Mouse (Mus musculus) induced T-regulatory cell, adult 2 months (primary cell): ENCODE measurements at regions not wholly inside any gene's neighbourhood (a gene's known extent, or its start where the extent isn't known, plus 50 kb on each side); places are given as distances from the start of the nearest gene placed in this dataset.

Experiments used
- DNase-seq: peaks from one replicate; pipeline ENCODE4 v3.0.0-alpha.2; 2012; ENCODE audit warnings: low read depth

- no peak for DNase-seq
These were observed 99.1 kb upstream of the Ubl3 start for GRCm38 (mm10) chr5:148651736-148652135.

- peak; percentile 56 for DNase-seq
These were observed 97.0 kb upstream of the Ubl3 start for GRCm38 (mm10) chr5:148649573-148649972.

- DNase-seq: no peak
These were observed 96.5 kb upstream of the Ubl3 start for GRCm38 (mm10) chr5:148649123-148649522.

- DNase-seq: no peak
These were observed 95.1 kb upstream of the Ubl3 start for GRCm38 (mm10) chr5:148647644-148648043.

- no peak for DNase-seq
These were observed 93.2 kb upstream of the Ubl3 start for GRCm38 (mm10) chr5:148645772-148646171.

GRCm38 (mm10) chr5:148645191-148645681 lies 92.6 kb upstream of the Ubl3 start:
- peak; percentile 55 for DNase-seq

- peak; percentile 35 for DNase-seq
These were observed 91.8 kb upstream of the Ubl3 start for GRCm38 (mm10) chr5:148644345-148644744.

GRCm38 (mm10) chr5:148641652-148642395 lies 89.2 kb upstream of the Ubl3 start:
- no peak for DNase-seq

- DNase-seq: no peak
These were observed 87.9 kb upstream of the Ubl3 start for GRCm38 (mm10) chr5:148640523-148640922.

- DNase-seq: peak; percentile 84
These were observed 82.3 kb upstream of the Ubl3 start for GRCm38 (mm10) chr5:148634919-148635356.

- peak; percentile 67 for DNase-seq
These were observed 81.4 kb upstream of the Ubl3 start for GRCm38 (mm10) chr5:148633999-148634398.

- no peak for DNase-seq
These were observed 80.7 kb upstream of the Ubl3 start for GRCm38 (mm10) chr5:148633331-148633730.

GRCm38 (mm10) chr5:148632516-148633170 lies 80.1 kb upstream of the Ubl3 start:
- no peak for DNase-seq

- DNase-seq: no peak
These were observed 79.0 kb upstream of the Ubl3 start for GRCm38 (mm10) chr5:148631566-148631965.

- DNase-seq: peak; percentile 73
These were observed 73.4 kb upstream of the Ubl3 start for GRCm38 (mm10) chr5:148626014-148626413.

GRCm38 (mm10) chr5:148624649-148625405 lies 72.2 kb upstream of the Ubl3 start:
- peak; percentile 84 for DNase-seq

- peak; percentile 32 for DNase-seq
These were observed 68.6 kb upstream of the Ubl3 start for GRCm38 (mm10) chr5:148620895-148621786.

- peak; percentile 57 for DNase-seq
These were observed 67.3 kb upstream of the Ubl3 start for GRCm38 (mm10) chr5:148619917-148620316.

- DNase-seq: no peak
These were observed 63.8 kb upstream of the Ubl3 start for GRCm38 (mm10) chr5:148616426-148616825.

GRCm38 (mm10) chr5:148615706-148616366 lies 63.2 kb upstream of the Ubl3 start:
- no peak for DNase-seq

- DNase-seq: no peak
These were observed 62.5 kb upstream of the Ubl3 start for GRCm38 (mm10) chr5:148615117-148615516.
